Mouse (Mus musculus) adrenal gland (tissue): Measurements from ENCODE around the gene Dnaja4.
"Not testable (repeated sequence)": the region's sequence is repeated elsewhere in the genome, so short reads cannot be mapped to it uniquely, and the experiment has no call there.

Experiments
- intact Hi-C: fragments of 180-260 bp; cut with DNase I; formaldehyde crosslinking; loops from one replicate; pipeline ENCODE4 v1.15.1; 2025
- long read RNA-seq, 2 experiments: library from polyadenylated mRNA; unstranded; transcript quantifications; one replicate each; pipeline ENCODE4 v2.0.0; 2020; ENCODE audit warnings: borderline replicate concordance in 1 of 2; ENCODE audit not compliant: insufficient replicate concordance in 1 of 2

Dnaja4 gene
- long read RNA-seq, experiment 1, transcript Dnaja4-201 (7 exons, 3,003 nt): major isoform, 21 of 34 reads
- long read RNA-seq, experiment 1, partial matches to known transcripts: 4 of 34 reads
- long read RNA-seq, experiment 1, other reads (novel, unspliced or antisense): 6 of 34 reads
- long read RNA-seq, experiment 2, transcript Dnaja4-201 (7 exons, 3,003 nt): major isoform, 60 of 66 reads
- long read RNA-seq, experiment 2, partial matches to known transcripts: 2 of 66 reads
- long read RNA-seq, experiment 2, other reads (novel, unspliced or antisense): 4 of 66 reads

DNA sequence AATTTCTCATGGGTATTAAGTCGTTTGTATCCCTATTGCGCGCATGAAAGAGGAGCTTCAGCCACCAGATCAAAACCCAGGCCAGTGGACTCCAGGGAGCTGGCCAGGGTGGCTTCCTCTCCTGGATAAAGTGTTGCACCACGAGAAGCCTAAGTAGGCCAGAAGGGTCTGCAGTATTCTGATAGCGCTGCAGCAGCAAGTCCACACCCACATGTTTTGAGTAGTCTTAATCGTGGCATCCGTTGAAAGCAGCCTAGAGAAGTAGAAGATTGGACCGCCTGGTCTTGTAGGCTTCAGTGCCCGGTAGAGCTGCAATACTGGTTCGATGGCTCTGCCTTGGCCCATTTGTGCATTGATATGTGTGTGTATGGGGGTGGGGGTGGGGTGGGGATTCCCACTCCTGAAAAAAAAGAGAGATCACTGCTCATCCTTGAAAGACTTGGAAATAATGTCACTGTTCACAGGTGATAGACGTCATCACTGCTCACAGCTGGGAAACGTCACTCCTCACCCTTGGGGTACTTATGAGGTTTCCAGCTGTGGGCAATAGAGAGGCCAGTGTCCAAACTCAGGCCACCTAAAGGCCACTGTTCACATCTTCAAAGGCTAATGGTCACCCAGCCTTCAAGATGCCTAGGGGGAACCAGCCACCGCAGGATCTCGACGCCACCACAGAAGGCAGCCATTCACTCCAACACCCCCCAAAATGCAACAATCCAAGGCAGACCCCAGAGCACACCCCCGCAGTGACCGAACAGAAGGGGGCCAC lies at the start of gene Dnaja4:
Dnaja4 (plus strand) TSS at position 556 of the 769 bp plus-strand sequence.
- intact Hi-C loops: no loop called here

DNA sequence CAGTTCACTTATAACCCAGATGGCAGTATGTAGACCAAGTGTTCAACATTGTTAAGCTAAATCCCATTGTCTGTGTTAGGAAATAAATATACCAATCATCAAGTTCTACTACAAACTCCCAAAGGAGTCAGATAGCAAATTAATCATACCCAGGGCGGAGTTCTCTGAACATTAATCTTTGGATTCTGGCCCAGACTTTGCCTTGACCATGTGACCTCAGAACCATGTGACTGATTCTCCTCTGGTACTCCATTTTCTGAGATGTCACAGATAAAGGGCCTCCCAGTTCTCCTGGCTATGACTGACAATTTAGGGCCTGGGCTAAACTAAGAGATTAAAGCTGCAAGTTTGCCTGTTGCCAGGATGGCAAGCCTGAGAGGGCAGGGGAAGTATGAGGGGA lies 49.3 kb upstream of the Dnaja4 start:
- intact Hi-C loops: no loop called here

DNA sequence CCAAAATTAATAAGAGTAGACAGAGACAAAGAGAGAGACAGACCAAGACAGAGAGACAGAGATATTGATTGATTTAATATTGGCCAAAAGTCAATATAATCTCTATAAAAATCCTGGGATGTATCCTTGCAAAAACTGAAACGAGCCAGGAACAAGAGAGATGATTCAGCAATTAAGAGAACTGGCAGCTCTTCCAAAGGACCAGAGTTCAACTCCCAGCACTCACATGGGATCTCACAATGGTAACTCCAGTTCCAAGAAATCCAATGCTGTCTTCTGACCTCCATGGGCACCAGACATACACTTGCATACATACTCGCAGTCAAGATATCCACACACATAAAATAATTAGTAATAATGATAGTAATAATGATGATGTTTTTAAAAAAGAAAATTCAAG lies 45.9 kb upstream of the Dnaja4 start:
- intact Hi-C loops: no loop called here

DNA sequence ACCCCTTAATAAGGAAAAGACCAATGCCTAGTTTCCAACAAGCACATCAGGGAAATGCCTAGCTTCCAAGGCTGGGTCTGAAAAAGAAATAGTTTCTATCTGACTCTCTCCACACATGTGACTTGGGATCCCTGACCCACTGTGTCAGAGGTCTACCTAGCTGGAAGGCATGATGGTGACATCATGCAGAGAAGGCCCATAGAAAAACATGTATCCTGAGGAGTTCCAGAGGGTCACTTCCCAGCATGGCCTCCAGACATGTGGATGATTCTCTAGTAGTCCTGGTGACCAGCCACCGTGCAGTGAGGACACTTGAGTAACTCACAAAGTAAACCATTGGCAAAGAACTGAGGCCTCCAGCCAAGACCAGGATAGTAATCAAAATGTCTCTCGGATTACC lies 42.8 kb upstream of the Dnaja4 start:
- intact Hi-C loops: no loop called here

DNA sequence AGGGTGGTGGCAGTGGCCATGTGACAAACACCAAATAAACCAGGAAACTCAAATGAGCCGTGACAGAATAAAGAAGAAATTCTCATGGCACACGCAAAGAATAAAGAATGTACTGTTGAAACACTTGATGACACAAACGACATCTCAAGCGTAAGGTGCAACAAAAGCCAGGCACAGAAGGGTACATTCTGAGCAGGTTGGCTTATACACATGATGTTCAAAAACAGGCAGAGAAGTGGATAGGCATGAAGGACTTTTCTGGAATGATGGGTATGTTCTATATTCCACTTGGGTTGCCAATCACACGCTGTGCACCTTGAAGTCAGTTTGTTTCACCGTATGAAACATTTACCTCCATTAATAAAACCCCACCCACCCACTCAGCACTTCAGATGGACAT lies 42.3 kb upstream of the Dnaja4 start:
- intact Hi-C loops: no loop called here

DNA sequence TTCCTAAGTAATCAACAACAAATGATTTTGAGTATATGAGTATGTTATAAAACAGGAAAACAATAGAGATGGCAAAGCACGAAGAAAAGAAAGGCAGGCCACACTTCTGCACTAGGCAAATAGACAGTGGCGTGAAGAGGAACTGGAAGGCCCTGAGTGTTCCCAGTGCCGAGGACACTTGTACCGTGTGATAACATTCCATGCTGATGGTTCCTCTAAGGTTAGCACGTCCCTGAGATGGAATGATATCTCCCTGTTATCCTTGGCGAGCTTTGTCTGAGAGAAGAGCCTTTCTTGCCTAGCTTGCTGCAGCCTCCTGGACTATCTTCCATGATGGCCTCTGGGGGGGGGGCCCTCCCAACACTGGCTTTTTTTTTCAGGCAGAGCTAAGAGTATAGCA lies 39.9 kb upstream of the Dnaja4 start:
- intact Hi-C loops: no loop called here

DNA sequence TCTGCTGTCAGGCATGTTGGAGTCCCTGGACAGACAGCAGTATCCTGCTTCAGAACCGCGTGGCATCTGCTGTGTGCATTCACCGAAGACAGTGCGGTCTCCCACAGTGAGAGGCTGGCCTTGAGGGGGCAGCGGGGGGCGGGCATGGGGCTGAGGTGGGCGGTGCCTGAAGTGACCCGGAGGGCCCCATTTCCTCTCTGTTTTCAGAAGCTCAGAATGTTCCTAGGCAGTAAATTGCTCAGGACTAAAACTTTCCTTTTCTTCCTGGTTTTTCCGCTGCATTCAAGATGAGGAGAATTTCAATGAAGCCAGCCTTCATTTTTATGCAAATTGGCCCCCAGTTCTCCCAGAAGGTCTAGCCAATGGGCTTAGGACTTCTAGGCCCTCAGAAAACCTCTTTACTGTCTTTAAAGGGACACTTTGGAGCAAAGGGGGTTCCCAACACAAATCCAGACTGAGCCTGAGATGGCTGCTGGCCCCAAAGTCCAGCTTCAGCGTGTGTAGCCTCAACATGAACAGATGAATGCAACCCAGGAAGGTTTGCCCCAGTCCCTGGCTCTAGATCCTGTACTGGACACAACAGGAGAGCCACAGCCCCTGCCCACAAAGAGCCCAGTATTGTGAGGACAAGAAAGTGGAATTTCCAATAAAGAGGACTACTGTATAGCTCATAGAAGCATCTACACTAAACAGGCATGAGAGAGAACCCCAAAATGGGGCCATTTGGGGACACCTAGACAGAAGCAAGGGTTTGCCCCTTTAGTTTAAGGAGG lies 36.9 kb upstream of the Dnaja4 start, which contains the start of gene Acsbg1:
Acsbg1 (minus strand) TSS at position 266 of the 773 bp plus-strand sequence.
- intact Hi-C loops: no loop called here

DNA sequence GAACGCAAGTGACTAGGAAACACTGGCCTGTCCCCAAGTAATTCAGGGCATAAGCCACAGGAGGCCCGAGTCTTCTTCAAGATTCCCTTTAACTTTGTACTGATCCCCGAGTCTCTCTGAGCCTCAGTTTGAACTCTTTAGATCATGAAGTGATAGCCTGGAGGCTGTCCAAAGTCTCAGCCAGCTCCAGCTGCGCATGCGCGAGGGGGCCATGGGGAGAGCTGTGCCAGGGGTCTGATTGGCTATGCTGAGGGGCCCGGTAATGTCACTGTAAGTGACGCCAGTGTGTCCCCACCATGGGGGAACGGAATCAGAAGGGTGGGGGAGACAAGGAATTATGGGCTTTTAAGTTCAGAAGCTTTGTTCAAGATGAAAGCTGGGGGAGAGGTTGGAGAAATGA lies 34.3 kb upstream of the Dnaja4 start:
- intact Hi-C loops: no loop called here

DNA sequence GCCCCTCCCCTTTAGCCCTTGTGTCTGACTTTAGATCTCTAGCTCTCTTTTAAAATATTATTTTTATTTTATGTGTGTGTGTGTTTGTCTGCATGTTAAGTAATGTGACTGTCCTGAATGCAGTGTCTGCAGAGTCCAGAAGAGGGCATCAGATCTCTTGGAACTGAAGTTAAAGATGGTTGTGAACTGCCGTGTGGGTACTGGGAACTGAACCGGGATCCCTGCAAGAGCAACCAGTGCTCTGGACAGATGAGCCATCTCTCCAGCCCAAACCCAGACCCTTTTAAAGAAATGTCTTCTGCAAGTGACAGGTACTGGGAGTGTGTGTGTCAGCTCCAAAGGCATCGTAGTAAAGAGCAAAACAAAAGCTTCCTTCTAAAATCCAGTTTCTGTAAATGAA lies 32.6 kb upstream of the Dnaja4 start:
- intact Hi-C loops: no loop called here

DNA sequence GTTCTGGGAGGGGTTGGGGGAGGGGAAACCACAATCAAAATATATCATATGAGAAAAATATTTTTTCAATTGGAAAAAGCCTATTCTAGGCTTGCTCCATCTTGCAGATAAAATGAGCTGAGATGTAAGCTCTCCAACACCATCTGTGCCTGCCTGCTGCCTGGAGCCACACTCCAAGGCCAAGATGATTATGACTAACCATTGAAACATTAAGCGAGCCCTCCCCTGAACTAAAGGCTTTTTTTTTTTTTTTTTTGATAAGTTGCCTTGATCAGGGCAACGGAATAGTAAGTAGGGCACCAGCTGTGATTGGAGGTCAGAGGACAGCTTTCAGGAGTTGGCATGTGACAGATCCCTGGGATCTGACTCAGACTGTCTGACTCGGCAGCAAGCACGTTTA lies 30.2 kb upstream of the Dnaja4 start:
- intact Hi-C loops: no loop called here

DNA sequence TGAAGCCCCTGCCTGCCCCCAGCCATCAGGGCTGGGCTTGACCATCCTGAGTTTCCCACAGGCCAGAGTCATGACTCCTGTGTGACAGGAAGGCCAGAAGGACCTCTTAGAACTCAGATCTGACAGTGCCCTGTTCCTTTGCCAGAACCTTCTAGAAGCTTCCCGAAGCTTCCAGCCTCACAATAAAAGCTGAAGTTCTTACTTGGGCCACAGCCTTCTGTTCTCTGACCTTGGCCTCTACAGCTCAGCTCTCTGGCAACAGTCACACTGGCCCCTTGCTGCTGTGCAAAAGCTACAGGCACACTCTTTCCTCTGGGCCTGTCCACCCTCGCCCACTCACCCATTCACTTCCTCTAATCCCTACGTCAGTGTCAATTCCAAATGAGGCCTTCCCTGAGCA lies 26.7 kb upstream of the Dnaja4 start:
- intact Hi-C loops: no loop called here

DNA sequence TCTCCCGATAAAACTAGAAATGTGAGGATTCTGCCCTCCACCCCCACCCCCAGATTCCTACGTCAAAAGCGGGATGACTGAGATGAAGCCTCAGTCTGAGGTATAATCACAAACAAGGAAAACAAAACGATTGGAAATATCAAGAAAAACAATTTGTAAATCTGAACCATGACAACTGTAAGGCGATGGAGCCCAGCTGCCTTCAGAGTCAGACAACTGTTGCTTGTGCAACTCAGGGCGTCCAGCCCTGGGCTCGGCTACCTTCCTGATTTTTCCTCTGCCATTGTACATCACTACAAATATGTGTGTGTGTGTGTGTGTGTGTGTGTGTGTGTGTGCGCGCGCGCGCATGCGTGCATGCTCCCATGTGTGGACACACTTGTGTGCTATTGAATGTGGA lies 24.8 kb upstream of the Dnaja4 start:
- intact Hi-C loops: no loop called here

DNA sequence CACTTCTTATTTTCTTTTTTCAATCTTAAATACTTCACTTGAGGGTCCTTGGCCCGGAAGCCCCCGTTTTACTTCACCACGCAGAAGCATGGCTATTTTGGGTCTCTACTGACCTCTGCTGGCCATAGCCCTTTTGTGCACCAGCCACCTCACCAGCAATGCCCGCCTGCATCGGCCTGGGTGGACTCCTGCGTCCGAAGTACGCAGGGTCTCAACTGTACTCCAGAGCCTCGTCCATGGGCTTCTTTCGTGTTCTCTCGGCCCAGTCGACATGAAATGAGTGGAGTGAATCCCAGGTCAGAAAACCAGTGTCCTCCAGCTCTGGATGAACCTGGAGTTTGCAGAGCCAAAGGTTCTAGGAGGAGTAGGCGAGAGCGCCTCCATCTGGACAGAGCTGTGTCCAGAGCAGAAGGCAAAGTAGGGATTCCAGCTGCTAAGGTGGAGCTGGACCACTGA lies 22.1 kb upstream of the Dnaja4 start:
- intact Hi-C loops: loop anchor here (1.0 to 5.0 kb wide), 3 partner anchors 44 to 129 kb away; no protein-coding TSS in a partner anchor

DNA sequence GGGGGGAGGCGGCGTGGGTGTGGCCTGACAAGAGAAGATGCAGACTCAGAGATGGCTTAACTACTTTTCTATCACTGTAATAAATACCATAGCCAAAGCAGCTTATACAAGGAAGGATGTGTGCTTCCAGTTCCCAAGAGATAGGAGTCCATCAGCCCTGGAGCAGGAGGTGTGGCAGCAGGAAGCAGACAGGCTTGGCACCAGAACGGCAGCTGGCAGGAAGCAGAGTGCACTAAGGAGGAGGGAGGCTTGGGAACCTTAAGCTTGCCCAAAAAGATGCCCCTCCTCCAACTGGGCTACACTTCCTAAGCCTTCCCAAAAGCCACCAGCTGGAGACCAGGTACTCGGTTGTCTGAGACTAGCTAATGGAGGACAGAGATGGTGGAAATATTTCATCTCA lies 15.8 kb upstream of the Dnaja4 start:
- intact Hi-C loops: no loop called here

DNA sequence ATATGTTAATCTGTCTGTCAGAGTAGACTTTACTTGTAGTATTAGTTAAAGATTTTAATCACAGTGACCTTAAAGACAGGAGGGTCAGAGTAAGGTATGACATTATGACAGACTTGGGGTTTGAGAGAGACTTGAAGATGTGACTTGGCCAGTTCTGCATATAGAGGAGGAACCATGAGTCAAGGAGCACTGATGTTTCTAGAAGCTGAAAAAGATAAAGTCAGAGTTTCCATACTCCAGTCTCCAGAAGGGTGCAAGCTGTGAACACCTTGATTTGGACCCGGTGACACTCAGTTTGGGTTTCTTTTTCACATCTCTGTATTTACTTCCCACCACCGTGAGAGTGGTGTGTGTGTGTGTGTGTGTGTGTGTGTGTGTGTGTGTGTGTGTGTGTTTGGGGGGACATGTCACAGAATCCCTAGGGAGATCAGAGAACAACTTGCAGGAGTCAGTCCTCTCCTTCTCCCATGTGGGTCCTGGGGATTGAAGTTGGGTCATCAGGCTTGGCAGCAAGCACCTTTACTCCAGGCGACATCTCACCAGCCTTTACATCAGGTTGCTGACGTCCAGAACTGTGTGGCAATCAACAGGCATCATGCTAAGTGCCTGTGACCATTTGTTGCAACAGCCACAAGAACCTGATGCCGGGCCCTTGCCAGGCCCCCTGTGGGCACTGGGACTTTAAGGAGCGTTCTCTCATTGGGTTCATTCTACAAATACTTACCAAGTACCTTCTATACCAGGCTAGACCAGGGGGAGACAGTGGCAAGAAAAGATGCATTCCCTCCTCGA lies 14.7 kb upstream of the Dnaja4 start:
- intact Hi-C loops: no loop called here

DNA sequence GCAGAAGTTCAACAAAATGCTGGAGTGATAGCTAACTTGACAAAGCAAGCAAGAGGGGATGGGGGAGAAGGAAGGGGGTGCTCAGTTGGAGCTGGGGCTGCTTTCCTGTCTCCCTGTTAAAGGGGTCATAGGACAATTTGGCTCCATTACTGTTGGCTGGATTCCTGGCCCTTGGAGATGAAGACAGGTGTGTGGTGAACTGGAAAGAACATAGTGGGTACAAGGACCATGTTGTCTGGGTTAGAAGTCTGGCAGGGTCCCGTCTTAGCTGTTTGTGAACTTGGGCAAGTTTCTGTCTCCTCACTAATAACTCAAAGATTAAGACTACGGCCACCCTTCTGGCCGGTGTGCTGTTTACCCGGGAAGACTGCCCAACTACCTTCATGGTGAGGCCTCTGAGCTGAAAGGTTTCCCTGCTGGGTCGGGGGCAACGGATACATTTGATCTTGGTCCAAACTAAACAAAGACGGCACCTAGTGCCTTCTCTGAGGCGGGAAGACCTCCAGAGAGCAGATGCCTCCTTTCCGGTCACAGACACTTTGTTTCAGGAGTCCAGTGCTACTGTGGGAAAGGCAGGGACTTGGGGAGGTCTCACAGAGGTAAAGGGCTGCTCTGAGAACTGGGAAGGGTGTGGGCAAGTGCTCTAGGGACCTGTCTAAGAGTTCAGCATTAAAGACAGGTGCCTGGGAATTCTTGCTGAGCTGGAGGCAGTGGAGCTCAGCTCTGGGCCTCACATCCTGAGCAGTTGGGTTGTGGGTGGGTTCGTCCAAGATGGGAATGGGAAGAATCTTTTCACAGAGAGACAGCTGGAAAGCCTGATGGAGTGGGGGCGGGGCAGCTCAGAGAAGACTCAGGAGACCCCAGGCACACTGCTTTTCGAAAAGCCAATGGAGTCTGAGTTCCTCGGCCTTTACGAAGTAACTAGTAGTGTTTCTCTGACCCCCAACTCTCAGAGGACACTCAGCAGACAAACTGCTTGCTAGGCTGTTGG lies 11.1 kb upstream of the Dnaja4 start:
- intact Hi-C loops: no loop called here

DNA sequence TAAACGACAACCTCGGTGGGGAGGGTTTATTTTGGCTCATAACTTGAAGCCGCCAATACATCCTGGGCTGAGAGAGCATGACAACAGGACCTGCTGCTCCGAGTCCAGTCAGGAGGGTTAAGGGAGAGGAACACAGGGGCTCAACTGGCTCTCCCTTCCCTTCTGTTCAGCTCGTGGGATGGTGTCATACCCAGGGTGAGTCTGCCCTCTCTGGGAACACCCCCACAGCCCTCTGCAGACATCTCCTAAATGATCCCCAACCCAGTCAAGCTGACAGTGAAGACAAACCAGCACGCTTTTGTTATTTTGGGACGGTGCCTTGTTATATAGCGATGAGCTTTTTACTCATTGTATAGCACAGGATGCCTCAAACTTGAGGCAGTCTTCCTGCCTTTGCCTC lies 9.2 kb upstream of the Dnaja4 start:
- intact Hi-C loops: no loop called here

DNA sequence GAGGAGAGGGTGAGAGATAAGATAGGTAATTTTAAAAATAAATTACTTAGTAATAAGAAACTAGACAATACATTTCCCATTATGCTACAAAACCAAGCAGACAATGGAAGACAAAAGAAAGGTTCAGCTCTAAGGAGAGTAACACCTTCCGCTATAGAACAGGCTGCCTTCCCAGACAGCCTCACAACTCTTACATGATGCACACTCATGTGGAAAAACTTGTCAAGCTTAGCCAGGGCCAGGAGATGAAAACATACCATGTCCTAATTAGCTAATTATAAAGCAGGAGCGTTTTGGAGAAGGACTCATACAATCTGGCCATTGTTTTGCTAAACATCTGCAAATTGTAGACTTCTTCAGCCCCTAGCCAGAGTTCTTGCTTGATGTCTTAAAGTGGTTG lies 8.0 kb upstream of the Dnaja4 start:
- intact Hi-C loops: not testable (repeated sequence)

DNA sequence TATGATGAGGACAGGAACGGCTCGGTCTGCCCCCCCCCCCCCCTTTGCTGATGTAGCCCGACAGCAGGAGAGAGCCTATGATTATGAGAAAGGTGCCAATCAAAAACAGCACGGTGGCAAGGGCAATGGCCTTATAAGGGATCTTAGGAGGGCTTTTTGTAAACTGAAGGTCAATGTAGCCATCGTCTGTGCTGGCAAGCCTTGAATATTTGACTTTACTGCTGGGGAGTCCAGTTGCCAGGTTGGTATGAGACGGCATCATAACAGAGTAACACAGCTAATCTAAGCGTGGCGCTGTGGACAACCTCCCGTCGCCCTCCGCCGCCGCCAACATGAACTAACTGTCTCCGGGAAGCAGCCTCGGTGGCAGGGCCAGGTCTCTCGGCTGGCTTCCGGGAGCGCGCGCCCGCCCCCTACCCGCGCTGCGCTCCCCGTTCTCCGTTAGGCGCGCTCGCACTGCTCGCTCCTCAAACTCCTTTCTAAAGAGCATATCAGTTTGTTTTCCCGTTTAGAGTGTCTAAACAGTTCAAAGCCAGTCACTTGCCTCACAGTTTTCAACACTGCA lies 7.3 kb upstream of the Dnaja4 start:
- intact Hi-C loops: not testable (repeated sequence)

DNA sequence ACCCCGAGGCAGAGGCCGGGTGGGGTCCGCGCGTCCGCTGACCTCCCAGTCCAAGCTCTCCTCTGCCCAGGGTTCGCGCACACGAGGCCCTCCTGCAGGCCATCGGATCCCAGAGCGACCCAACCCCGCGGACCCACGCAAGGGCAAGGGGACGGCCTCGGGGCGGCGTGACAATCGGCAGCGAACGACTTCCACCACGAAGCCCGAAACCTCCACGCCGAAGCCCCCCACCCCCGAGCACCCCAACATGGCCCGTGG lies 343 bp downstream of the Dnaja4 start:
- intact Hi-C loops: no loop called here
